Mouse (Mus musculus) heart, postnatal 0 days (tissue): Measurements from ENCODE around the gene Snx9. TPM values are rescaled to one million over a fixed set of nuclear protein-coding genes. Genes with fewer than 3 reads are reported as not detected.

ENCODE experiments used
- ATAC-seq: fragments of 200-750 bp; cut with Nextera tagmentation; 2 replicates; pipeline ENCODE4 v1.8.0; 2017; ENCODE audit warnings: low read depth, moderate number of reproducible peaks, moderate library complexity; ENCODE audit not compliant: insufficient read depth
- DNase-seq: peaks from one replicate; pipeline ENCODE4 v3.0.0-alpha.2; 2016; ENCODE audit warnings: low spot score
- H3K27ac ChIP-seq: fragments of 300-500 bp; sonication (generic); 2 replicates; pipeline ENCODE4 v1.5.1; 2014; ENCODE audit warnings: low read depth, mild to moderate bottlenecking
- H3K27me3 ChIP-seq: fragments of 300-500 bp; sonication (generic); 2 replicates; pipeline ENCODE4 v1.6.1; 2014; ENCODE audit warnings: low read length, mixed read lengths; ENCODE audit not compliant: control insufficient read depth, insufficient read depth
- H3K36me3 ChIP-seq: fragments of 300-500 bp; sonication (generic); replicated peaks from 2 replicates; pipeline ENCODE4 v1.6.1; 2014; ENCODE audit warnings: low read length, mixed read lengths; ENCODE audit not compliant: control insufficient read depth, insufficient read depth
- H3K4me1 ChIP-seq: fragments of 300-500 bp; sonication (generic); 2 replicates; pipeline ENCODE4 v1.6.1; 2014; ENCODE audit warnings: antibody characterized with exemption; ENCODE audit not compliant: control insufficient read depth, insufficient read depth
- H3K4me2 ChIP-seq: fragments of 300-500 bp; sonication (generic); 2 replicates; pipeline ENCODE4 v1.6.1; 2014; ENCODE audit warnings: low read depth, mild to moderate bottlenecking, low read length, moderate library complexity
- H3K4me3 ChIP-seq: fragments of 300-500 bp; sonication (generic); 2 replicates; pipeline ENCODE4 v1.5.1; 2014; ENCODE audit warnings: low read depth, low read length
- H3K9ac ChIP-seq: fragments of 300-500 bp; sonication (generic); replicated peaks from 2 replicates; pipeline ENCODE4 v1.6.1; 2014; ENCODE audit warnings: low read depth, low read length, mixed read lengths
- H3K9me3 ChIP-seq: fragments of 300-500 bp; sonication (generic); replicated peaks from 2 replicates; pipeline ENCODE4 v1.6.1; 2016; ENCODE audit warnings: low read length; ENCODE audit not compliant: control insufficient read depth
- CTCF ChIP-seq: IDR thresholded peaks from 2 replicates; pipeline ENCODE4 v1.5.1; 2016; ENCODE audit warnings: antibody characterized with exemption, control low read depth, low read depth
- EP300 ChIP-seq: IDR thresholded peaks from 2 replicates; pipeline ENCODE4 v1.6.1; 2016; ENCODE audit warnings: antibody characterized with exemption, low read depth
- WGBS: fragments of 180-500 bp; shearing (Covaris S2); extraction: QIAGEN DNeasy Blood & Tissue Kit; methylation state at CpG from one replicate; pipeline ENCODE4 v1.1.7; 2014; 5-methylcytosine and 5-hydroxymethylcytosine counted together
- polyA plus RNA-seq: library from polyadenylated mRNA; unstranded; fragments of >200 nt; fragmentation: Nextera tagmentation; extraction: Ambion mirVana; gene quantifications from 2 replicates; pipeline ENCODE4 v1.2.1, GENCODE M21; 2015
- total RNA-seq: library from RNA; depleted of rRNA; stranded (reverse); fragments of >200 nt; gene quantifications from 2 replicates; pipeline ENCODE4 v1.2.3, GENCODE M21; 2014; ENCODE audit warnings: low replicate concordance

Snx9 gene
- total and polyA plus RNA-seq, 2 experiments from 2014 or later, result 16.0 to 21.0 TPM

DNA sequence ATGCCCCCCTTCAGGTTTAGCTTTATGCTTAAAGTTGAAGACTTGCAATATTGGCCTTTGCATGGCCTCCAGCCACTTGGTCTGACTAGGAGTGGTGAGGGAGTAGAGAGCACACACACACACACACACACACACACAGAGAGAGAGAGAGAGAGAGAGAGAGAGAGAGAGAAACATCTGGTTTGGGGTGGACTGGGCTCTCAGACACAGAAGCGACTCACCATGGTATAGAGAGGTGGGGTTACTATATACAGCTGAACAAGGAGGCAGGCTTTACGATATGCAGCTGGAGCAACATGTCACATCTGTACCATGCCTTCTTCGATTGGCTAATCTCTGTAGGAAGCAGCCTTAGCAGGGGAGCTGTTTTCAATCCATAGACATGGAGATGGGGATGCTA lies 94.6 kb downstream of the Snx9 start:
- DNase-seq, result no peak
- no peak for TF ChIP-seq CTCF
- no peak for TF ChIP-seq EP300
- WGBS, result 62% methylated on average over 3 of the region's 3 CpGs

DNA sequence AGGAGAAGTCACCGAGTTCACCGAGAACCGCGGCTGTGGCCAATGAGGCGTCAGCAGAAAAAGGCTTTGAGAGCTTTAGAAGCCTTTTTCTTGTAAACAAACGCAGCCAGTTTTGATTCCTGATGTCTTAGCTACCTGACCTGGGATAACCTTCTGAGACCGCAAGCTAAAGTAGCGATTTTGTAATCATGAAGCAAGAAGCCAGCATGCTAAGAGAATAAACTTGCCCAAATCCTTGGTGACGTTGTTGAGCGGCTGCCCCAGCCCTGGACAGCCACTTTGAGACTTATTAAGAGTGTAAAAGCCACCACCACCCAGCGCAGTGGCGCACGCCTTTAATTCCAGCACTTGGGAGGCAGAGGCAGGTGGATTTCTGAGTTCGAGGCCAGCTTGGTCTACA lies 95.1 kb downstream of the Snx9 start:
- no peak for ATAC-seq
- 85% methylated on average over 14 of the region's 14 CpGs for WGBS

More for the DNA sequence above, 94.6 kb downstream of the Snx9 start:
- H3K4me1 ChIP-seq, result peaks cover 8% of the 10 kb centered on the region; the same call in 1 of the 2 replicates
- no peaks in the 10 kb centered on the region for H3K27me3 ChIP-seq
- H3K9me3 ChIP-seq, result no peaks in the 10 kb centered on the region
- no peak overlapping the region for H3K27ac ChIP-seq
- no peak overlapping the region for H3K4me3 ChIP-seq
- 0 out of 2 replicates have a peak, but pooled peaks cover 3% of the 10 kb centered on the region for H3K36me3 ChIP-seq
- H3K9ac ChIP-seq, result no peak overlapping the region
- ATAC-seq, result no peak
- H3K4me2 ChIP-seq, result no peak overlapping the region; the same call in 1 of the 2 replicates

DNA sequence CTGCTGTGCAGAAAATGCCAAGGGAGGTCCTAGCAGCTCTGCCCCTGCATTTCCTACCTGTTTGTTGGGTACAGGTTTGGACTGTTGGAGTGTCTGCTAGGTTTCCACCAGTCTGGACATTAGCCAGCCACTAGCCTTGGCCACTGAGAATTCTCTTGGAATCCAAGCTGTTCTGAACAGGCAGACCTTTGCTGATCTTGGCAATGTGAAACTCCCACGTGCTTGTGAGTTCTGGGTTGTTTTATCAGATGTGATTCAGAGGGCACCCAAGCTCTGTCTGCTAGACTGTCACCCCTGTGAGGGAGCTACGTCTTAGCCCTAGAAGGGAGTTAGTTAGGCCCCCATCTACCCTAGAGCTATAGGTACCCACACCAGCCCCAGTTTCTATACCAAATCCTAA lies 96.3 kb downstream of the Snx9 start:
- DNase-seq (no peak), ATAC-seq (no peak)
- peaks cover 12% of the 10 kb centered on the region for H3K4me1 ChIP-seq
- 57% methylated on average over 2 of the region's 2 CpGs for WGBS
- no peak overlapping the region for H3K9ac ChIP-seq
- no peak overlapping the region for H3K27ac ChIP-seq
- H3K9me3 ChIP-seq, result no peaks in the 10 kb centered on the region
- H3K27me3 ChIP-seq, result no peaks in the 10 kb centered on the region
- no peak overlapping the region for H3K4me3 ChIP-seq
- H3K36me3 ChIP-seq, result no peaks in the 10 kb centered on the region
- no peak overlapping the region for H3K4me2 ChIP-seq
- TF ChIP-seq CTCF (no peak), EP300 (no peak)

More for the DNA sequence above, 95.1 kb downstream of the Snx9 start:
- no peaks in the 10 kb centered on the region for H3K9me3 ChIP-seq
- H3K4me3 ChIP-seq, result no peak overlapping the region
- H3K27ac ChIP-seq, result no peak overlapping the region
- no peak for TF ChIP-seq EP300
- no peak for TF ChIP-seq CTCF
- no peak overlapping the region for H3K4me2 ChIP-seq
- 0 out of 2 replicates have a peak, but pooled peaks cover 2% of the 10 kb centered on the region for H3K36me3 ChIP-seq
- peaks cover 8% of the 10 kb centered on the region; the same call in 1 of the 2 replicates for H3K4me1 ChIP-seq
- no peaks in the 10 kb centered on the region for H3K27me3 ChIP-seq
- no peak for DNase-seq
- no peak overlapping the region for H3K9ac ChIP-seq

DNA sequence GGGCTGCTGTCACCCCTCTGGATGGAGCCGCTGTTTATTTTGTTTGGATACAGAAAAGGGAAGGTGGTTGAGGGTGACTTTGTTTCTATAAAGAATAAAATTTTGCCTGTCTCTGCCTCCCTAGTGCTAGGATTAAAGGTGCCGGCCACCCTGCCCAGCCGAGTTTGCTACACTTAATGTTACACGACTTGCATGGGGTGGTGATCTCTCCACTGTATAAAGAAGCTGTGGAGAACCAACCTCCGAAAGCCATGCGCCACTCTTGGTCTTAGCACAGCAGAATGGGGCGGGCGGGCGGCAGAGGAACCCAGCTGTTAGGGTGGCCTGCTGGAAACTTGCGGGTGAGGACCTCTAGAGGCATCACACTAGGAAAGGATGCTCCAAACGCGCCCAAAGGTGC lies 98.7 kb downstream of the Snx9 start:
- Histone ChIP-seq H3K9ac (no peak overlapping the region), H3K27me3 (no peaks in the 10 kb centered on the region), H3K27ac (no peak overlapping the region), H3K4me3 (no peak overlapping the region), H3K4me2 (no peak overlapping the region), H3K36me3 (no peaks in the 10 kb centered on the region), H3K9me3 (no peaks in the 10 kb centered on the region), H3K4me1 (peaks cover 15% of the 10 kb centered on the region)
- TF ChIP-seq CTCF (no peak), EP300 (no peak)
- ATAC-seq, result no peak
- WGBS, result 70% methylated on average over 12 of the region's 12 CpGs
- no peak for DNase-seq

DNA sequence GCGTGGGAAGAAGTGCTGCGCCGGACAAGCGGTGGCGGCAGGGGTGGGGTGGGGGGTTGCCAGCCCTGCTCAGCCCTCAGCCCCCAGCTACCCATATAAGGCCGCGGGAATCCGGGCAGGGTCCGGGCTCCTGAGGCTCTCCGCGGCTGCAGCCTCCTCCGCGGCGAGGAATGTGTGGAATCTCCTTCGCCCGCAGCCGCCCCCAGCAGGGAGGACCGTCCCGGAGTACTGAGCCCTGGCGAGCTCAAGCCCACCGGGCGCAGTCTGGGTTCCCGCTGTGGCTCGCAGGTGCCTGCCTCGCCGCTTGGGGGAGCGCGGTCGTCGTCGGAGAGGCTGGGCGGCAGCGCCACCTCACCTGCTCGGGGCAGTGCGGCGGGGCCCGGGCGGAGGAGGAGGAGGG lies 99.7 kb downstream of the Snx9 start:
- no peak for TF ChIP-seq EP300
- peak; percentile 80 for TF ChIP-seq CTCF
- no peaks in the 10 kb centered on the region for H3K9me3 ChIP-seq
- H3K4me1 ChIP-seq, result peaks cover 11% of the 10 kb centered on the region
- H3K4me2 ChIP-seq, result peak overlapping the region; percentile 94
- ATAC-seq (peak; percentile 91), DNase-seq (peak; percentile 76)
- H3K36me3 ChIP-seq, result no peaks in the 10 kb centered on the region
- under 1% methylated on average over 24 of the region's 38 CpGs for WGBS
- no peaks in the 10 kb centered on the region for H3K27me3 ChIP-seq
- H3K27ac ChIP-seq, result no peak overlapping the region
- peak overlapping the region; percentile 77 for H3K4me3 ChIP-seq
- H3K9ac ChIP-seq, result 0 out of 2 replicates have a peak overlapping the region, but pooled peaks have one; percentile 4

DNA sequence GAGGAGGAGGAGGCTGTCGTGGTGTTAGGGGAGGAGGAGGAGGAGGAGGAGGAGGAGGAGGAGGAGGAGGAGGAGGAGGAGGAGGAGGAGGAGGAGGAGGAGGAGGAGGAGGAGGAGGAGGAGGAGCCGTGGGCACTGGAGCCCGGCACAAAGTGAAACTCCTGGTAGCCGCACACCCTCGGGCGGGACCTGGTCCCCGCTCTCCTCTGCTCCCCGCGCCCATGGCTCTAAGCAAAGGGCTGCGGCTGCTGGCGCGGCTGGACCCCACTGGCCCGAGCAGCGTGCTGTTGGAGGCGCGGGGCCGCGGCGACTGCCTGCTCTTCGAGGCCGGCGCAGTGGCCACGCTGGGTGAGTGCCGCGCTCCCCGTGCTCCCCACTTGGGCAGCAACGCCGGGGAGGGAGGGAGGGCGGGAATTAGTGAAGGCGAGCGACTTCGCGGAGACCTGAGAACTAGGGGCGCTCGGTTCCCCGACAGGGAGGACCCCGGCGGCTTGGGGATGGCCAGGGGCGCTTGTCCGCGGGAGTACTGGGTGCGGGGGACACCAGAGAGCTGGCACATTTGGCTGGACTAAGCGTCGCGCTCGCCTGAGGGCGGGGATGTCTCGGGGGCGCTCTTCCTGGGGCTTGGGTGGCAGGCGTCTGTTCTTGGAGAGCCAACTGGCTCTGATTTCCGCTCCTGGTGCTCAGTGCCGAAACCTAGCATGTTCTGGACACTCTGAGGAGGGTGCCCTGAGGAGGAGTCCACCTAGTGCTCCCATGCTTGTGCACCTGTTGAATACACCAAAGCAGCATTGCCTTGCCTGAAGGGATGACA lies 100.3 kb downstream of the Snx9 start, which contains the start of gene Synj2:
Gene Synj2 (plus strand): TSS at position 51 of the 814 bp plus-strand sequence.
- no peaks in the 10 kb centered on the region for H3K9me3 ChIP-seq
- H3K27ac ChIP-seq, result peak within 1 kb of the TSS; percentile 82
- peak within 1 kb of the TSS; percentile 85 for H3K9ac ChIP-seq
- DNase-seq (peak; percentile 65), ATAC-seq (peak; percentile 74)
- peak within 1 kb of the TSS; percentile 77 for H3K4me3 ChIP-seq
- peak within 1 kb of the TSS; percentile 94 for H3K4me2 ChIP-seq
- no peaks in the 10 kb centered on the region for H3K36me3 ChIP-seq
- WGBS, result under 1% methylated on average over 40 of the region's 52 CpGs
- peaks cover 11% of the 10 kb centered on the region for H3K4me1 ChIP-seq
- H3K27me3 ChIP-seq, result no peaks in the 10 kb centered on the region
- TF ChIP-seq EP300 (no peak), CTCF (no peak)
